Mouse (Mus musculus) thymus, postnatal 14 days (tissue): Measurements from ENCODE around the gene Lrch1.

ENCODE experiments used
- DNase-seq: peaks from one replicate; pipeline ENCODE4 v3.0.0; 2021

The Lrch1 gene

GRCm38 (mm10) chr14:74946321-74946750, 1.3 kb downstream of the Lrch1 start:
- DNase-seq = peak; percentile 68

DNA sequence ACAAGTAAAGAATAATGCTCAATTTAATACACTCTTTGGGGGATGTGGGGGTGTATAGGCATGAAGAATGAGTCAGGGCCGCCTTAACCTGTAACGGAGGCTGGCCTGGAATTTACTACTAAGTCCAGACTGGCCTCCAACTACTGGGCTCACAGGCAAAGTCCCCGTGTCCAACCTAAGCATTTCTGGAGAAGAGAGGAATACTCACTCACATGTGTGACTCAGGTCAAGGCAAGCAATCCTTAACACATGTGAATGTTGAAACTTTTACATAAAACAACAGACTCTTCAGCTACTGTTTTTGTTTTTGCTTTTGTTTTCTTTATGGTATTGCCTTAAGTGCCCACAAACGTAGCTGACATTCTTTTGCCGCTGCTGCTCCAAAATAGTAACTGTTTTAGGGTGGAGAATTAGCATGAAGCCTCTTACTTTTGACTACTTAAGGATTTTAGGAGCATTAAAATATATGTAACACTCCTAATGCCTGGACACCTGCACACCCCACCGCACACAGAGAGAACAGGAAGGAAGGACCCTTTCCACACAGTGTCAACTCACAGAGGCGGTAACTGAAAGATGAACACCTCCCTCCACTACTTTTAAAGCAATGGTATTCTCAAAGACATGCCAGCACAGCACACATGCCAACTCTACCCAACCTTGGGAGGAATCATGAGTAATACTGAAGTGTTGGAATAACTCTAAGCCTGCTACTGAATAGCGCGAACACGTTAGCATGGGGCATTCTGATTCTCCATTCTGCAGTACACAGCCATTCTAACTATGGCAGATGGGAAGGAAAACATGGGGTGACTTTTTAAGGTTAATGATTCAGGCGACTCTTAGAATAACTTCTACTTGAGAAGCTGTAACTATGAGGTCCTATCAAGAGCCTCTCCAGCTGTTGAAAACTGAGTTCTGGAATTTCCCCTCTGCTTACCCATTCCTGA, 2.1 kb downstream of the Lrch1 start:
- DNase-seq = peak; percentile 55

- DNase-seq = no peak
These were observed 3.4 kb downstream of the Lrch1 start for GRCm38 (mm10) chr14:74944128-74944755.

- DNase-seq = no peak
These were observed 4.0 kb downstream of the Lrch1 start for GRCm38 (mm10) chr14:74943581-74944117.

DNA sequence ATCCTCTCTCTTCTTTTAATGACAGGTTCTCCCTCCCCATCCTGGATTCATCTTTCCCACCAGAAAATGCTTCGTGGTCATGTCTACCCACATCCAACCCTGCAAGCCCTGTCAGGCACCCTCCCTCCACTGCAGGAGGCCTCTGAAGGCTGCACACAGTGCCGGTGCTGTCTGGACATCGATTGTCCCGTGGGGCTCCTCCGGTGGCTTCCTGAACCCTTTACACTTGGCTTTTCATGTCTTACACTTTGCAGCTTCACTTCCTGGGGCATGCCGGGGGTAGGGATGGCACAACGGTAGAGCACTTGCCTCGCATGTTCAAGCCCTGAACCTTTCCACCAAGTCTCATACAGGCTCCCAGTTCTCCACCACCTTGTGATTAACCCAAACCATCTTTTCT, 4.7 kb downstream of the Lrch1 start:
- peak; percentile 54 for DNase-seq

DNA sequence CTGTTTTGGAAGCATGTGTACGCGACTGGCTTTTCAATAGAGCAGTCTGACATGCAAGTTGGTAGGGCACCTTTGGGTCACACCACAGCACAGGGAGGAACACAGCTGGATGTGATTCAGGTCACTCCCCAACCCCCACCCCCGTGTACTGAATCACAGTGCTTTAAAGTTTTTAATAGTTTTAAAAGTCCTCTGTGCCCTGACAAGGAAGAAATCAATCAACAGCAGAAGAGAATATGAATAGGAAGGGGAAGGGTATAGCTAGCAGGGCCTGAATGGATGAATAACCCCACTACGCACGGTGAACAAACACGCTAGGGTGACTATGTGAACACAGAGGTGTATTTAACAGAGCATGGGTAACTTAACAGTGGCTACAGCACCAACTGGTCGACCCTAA, 6.1 kb downstream of the Lrch1 start:
- DNase-seq = no peak

DNA sequence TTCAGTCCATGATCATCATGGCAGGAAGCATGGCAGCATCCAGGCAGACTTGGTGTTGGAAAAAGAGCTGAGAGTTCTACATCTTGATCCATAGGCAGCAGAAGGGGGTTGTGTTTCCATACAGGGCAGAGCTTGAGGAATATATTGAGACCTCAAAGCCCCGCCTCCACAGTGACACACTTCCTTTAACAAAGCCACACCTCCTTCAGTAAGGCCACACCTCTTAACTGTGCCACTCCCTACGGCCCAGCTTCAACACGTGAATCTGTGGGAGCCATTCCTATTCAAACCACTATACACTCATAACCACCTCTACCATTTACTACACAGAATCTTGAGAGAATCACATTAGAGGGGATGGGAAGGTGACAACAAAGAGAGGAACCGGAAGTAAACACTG, 6.9 kb downstream of the Lrch1 start:
- no peak for DNase-seq

DNA sequence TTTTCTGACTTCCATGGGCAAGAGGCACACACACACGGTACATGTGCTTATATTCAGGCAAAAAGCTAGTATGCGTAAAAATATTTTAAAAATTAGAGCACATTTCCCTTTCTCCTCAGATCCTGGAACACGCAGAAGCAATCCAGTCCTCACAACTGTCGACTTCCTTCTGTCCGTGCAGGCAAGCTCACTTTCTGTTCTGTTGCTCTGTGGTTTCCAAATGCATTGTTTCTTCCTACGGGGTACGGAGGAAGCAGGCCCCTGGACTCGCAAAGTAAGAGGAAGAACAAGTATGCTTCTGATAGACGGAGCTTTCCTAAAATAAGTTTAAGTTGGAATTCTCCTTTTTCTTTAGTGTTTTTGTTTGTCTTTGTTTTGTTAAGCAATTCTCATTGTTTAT, 8.3 kb downstream of the Lrch1 start:
- DNase-seq = no peak

DNA sequence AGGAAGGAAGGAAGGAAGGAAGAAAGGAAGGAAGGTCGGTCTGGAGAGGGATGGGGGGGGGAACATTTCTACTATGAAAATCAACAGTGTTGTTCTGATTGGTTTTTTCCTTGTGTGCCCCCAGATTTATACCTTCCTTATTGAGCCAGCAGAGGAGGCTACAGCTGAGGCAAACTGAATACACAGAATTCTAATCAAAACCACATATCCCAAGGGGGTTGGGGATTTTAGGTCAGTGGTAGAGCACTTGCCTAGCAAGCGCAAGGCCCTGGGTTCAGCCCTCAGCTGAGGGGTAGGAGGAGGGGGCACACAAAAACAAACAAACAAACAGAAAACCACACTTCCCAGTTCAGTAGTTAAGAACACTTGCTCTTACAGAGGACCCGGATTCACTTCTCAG, 8.8 kb downstream of the Lrch1 start:
- DNase-seq = no peak

DNA sequence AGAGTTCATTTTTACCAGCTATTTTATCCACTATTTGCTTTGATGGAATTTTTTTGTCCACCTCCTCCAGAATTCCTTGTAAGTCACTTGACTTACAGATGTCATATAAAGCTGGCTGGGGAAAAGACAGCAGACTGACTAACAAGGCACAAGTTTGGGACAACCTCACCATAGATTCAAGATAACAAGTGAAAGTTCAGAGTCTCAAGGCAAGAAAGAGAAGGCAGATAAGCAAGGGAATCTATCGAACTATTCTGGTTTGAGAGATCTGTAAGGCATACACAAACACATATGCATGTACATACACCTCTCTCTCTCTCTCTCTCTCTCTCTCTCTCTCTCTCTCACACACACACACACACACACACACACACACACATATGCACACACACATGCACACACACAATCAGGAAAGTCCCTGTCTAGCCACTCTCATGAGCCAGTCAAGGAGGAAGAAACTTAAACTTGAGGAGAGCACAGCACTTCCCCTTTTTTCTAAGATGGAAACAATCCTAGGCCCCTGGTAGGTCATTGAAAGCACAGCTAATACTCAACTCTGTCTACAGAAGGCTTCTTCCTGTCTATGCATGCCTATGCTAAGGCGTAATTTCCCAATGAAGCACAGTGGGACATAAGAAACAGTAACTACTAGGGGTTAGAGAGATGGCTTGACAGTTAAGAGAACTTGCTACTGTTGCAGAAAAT, 11.0 kb downstream of the Lrch1 start:
- no peak for DNase-seq

DNA sequence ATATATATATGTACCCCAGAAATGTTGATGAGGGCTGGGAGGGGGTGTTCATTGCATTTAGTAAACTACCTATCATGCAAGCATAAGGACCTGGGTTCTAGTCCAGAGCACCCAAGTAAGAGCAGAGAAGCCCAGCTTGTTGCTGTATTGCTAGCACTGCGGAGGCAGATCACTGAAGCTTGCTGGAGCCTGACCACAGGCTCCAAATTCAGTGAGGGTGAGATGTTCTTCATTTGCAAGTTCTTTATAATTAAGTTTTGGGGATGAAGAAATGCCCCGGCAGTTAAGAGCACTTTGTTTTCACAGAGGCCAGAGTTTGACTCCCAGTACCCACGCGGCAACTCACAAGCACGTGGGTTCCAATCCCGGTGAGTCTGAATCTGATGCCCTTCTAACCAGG, 12.6 kb downstream of the Lrch1 start:
- no peak for DNase-seq

DNA sequence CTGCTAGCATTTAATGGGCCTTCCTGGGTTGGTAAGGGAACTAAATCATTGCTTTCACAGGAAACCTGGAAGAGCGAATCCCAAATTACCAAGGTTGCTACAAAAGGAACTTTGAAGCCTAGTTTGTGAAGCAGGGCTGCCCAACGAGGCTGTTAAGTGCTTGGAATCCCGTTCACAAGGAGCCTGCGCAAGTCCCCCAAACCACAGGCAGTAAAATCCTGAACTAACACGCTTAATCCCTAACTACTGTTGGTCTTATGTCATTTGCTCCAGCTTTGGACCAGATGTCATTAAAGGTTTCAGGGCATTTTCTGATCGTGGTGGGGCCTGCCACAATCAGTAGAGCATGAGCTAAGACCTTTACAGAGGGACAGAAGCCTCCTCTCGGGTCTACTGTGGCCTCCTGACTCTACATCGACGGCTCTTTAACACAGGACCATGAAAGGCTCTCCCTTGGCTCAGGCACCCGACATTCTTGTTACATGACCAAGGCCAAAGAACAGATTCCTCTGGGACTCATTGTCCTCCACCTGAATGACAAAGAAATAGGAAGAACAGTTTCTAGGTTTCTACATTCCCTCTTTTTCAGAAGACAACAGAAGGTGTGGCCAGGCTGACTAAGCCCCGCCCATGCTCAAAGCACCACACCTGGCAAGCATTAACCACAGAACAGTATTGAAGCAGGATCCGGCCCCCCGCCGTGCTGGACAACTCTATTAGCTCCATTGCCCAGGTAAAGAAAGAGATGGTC, 13.5 kb downstream of the Lrch1 start:
- no peak for DNase-seq

DNA sequence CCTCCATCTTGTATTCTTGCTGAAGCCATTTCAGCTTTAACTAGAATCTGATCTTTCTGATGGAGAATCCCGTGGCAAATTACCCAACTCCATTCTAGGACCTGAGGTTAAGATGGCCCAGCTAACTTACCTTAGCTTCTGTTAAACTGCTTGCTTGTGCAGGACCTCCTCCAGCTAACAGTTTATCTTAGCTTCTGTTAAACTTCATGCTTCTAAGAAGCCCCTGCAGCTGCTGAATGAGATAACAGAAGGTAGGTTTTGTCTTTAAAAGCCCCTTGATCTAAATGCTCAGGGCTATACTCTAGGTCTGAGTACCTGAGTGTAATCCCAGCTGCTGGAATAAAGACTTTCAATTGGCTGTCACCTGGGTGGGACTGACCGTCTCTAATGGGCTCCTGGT, 17.9 kb downstream of the Lrch1 start:
- DNase-seq = no peak

- no peak for DNase-seq
These were observed 18.8 kb downstream of the Lrch1 start for GRCm38 (mm10) chr14:74928809-74929432.

DNA sequence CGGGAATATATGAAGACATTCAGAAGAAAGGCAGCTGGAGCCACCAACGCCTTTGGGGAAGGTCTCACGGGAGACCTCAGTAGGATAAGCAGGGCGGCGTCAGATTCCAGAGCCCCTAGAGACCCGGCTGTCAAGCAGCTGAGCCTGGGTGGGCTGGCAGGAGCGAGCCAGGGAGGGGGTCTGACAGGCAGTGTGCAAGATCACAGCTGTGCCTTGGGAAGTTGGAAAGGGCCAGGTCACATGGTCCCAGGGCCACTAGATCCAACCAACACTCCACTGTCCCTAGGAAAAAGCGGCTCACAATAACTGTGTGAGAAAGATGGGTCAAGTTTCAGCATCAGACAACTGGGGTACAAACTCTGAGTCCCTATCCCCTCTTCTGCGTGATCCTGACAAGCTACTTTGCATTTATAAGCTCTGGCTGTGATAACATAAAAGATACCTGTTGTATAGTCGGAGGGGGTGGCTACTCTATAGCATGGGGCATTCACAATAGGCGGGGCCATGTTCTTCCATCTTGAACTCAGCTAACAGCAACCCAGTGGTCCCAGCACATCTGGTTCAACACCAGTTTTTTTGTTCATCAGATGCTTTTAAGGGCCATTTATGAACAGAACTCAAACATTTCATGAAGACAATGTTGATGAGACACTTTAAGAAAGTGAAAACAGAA, 20.6 kb downstream of the Lrch1 start:
- DNase-seq = no peak

DNA sequence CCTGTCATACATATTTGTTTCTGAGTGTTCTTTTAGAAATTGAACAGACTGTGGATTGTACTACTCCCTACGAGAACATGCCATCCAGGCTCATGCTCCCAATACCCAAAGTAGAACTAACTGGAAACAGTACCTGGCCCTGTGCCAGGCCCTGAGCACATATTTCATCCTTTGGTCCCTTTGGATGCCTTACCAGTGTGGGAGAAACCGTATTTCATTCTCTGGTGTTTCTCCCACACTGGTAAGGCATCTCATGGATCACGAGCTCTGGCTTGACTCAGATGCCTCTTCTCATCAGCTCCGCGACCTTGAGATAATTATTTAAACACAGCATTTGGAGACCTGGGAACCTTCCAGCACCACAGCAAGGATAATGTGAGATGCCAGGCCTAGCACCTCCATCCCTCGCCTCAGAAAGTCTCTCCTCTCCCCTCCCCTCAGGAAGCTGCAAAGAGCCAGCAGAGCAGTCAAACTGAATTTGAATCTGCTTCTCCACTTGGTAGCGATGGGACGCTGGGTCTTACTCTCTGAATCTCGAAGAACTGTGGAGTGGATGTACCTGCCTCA, 21.6 kb downstream of the Lrch1 start:
- DNase-seq = no peak

DNA sequence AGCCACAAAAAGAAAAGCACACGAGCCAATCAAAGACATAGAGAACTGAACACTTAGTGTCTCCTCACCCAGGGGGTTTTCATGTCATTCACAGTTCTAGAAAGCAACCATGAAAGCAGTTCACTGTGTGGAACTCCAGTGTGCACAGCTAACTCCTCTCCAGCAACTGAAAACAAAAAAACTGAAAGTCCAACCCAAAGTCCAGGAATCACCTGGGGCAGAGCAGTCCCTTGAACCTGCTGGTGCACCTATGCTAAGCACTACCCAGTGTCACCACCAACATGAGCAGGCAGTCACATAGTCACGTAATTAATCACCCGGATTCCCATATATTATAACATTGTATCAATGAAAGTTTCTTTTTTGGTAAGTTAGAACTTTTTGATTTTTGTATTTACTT, 23.2 kb downstream of the Lrch1 start:
- DNase-seq = no peak

DNA sequence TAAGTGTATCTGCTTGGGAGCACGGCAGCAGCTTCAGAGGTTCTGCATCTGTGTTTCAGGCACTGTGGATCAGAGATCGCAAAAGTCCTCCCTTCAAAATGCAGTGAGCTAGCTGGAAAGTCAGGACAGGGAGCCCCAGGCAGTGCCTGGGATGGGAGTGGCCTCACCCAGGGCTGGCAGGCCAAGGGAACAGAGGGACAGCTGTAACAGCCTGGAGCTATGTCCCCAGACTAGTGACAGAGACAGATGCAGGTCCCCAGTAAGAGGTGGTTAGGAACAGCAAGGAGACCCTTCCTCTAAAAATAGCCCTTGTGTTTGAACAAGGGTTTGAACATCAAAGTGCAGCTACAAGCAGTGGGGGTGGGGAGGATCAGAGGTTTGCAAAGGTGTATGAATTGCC, 23.6 kb downstream of the Lrch1 start:
- DNase-seq = no peak

GRCm38 (mm10) chr14:74922039-74922736, 25.5 kb downstream of the Lrch1 start:
- DNase-seq = peak; percentile 79

DNA sequence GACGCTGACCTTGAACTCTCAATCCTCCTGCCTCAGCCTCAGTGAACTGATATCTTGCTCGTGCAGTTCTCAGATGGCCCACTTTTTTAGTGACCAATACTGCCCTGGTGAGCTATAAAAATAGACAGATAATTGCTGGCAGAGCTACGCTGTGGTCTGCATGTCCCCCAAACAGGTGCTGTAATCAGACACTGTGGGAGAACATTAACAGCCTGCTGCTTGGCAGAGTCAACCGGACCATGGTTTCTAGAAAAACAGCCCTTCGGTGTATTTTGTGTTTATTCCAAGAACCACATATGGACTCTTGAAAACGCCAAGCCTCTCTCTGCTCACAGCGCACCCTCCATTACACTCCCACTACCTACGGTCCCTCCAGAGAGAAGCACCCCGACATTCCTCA, 26.2 kb downstream of the Lrch1 start:
- no peak for DNase-seq

DNA sequence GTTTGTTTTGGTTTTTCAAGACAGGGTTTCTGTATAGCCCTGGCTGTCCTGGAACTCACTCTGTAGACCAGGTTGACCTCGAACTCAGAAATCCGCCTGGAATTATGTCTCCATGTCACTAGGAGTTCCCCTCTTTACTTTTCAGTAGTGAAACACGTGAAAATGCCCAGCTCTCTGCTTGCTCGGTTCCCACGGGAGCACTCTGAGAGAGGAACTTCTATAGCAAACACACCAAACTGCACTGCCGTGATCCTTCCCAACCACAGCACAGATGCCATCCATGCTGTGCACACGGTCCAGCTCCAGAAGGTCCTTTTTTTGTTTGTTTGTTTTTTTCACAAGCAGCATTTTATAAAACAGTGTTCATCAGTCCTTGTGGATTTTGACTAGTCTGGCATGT, 28.5 kb downstream of the Lrch1 start:
- no peak for DNase-seq
